Mouse (Mus musculus): ENCODE results near the gene B430306N03Rik. TPM values are rescaled to one million over a fixed set of nuclear protein-coding genes. Genes with fewer than 3 reads are reported as not detected.
A peak's percentile ranks its signal among the peaks of the same experiment; 100 is the strongest.

The B430306N03Rik gene
- polyA plus RNA-seq, 1 experiment from 2014 or later = 0.24 TPM

DNA sequence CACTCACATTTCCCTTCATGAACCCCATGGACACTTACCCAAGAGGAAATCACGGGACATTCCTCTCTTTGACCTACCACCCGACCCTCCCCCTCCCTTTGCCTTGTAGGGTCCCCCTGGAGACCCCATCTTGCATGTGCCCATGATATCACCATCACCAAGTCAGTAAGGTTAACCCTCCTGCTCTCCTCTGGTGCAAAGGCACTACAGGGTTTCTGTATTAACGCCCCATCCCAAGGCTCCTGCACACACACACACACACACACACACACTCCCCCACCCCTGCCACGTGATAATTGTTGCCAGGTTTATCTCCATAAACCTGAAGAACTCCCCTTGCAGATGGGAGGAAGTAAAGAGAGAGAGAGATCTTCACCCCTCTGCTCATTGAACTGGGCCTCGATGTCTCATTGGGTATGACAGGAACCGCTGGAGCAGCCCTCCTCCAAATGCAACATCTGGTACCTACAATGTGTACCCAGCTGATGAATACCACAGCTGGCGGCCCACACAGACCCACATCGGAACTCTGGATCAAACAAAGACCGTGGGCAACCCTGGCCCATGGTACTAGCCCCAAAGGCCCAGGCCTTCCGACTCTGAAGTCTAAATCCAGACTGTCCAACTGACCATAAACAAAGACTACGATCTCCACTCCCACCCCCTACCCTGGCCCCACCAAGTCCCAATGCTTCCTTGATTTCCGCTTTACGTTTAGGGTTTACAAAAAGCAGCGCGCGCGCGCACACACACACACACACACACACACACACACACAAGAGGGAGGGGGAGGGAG is 34.8 kb upstream of the B430306N03Rik start:
- H3K4me3 ChIP-seq = peak overlapping the region; percentile 26
- no peaks in the 10 kb centered on the region for H3K36me3 ChIP-seq
- H3K27ac ChIP-seq (replicated peaks) = no peak overlapping the region
- peak overlapping the region; percentile 45; the same call in 1 of the 2 replicates for H3K9ac ChIP-seq
- no peaks in the 10 kb centered on the region for H3K27me3 ChIP-seq
- WGBS = 34% methylated on average over 18 of the region's 18 CpGs
- no peaks in the 10 kb centered on the region for H3K9me3 ChIP-seq
- peak overlapping the region; percentile 48 for H3K4me2 ChIP-seq
- peaks cover 8% of the 10 kb centered on the region for H3K4me1 ChIP-seq (replicated peaks)
- ATAC-seq (ENCODE audit: low read depth) = peak; percentile 47; the same call in 1 of the 2 replicates

DNA sequence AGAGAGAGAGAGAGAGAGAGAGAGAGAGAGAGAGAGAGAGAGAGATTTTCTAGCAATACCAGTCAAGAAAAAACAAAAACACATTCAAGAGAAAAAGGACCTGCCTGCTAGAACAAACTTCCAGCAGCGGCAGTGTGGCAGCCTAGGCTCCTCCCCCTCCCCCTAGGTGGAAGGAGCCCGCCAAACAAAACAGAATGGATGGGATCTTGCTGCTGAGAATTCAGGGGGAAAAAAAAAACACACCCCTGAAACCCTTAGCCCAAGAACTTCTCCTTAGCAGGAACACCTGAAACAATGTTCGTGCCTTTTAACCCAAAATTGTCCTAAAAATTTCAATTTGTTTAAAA is 34.2 kb upstream of the B430306N03Rik start:
- Histone ChIP-seq H3K4me2 (peak overlapping the region; percentile 48), H3K4me3 (peak overlapping the region; percentile 26), H3K9me3 (no peaks in the 10 kb centered on the region), H3K4me1 (replicated peaks) (peaks cover 8% of the 10 kb centered on the region), H3K27me3 (no peaks in the 10 kb centered on the region), H3K27ac (replicated peaks) (no peak overlapping the region), H3K36me3 (no peaks in the 10 kb centered on the region), H3K9ac (peak overlapping the region; percentile 45; the same call in 1 of the 2 replicates)
- ATAC-seq (ENCODE audit: low read depth) = no peak
- 4% methylated on average over 3 of the region's 3 CpGs for WGBS

DNA sequence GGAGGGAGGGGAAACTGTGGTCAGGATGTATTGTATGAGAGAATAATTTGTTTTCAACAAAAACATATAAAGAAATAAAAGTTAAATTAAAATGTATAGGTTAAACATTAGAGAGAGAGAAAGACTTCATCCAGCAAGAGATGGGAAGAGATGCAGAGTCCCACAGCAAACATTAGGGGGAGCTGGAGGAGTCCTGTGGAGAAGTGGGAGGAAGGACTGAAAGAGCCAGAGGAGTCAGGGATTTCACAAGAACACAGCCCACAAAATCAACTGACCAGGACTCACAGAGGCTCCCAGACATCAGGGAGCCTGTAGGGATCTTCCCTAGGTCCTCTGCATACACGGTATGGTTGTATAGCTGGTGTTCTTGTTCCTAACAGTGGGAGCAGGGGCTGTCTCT is 29.2 kb upstream of the B430306N03Rik start:
- WGBS = 71% methylated on average over 1 of the region's 1 CpGs
- no peak for ATAC-seq (ENCODE audit: low read depth)
- peaks cover 4% of the 10 kb centered on the region; the same call in 1 of the 2 replicates for H3K9me3 ChIP-seq
- H3K4me2 ChIP-seq = no peak overlapping the region
- no peak overlapping the region for H3K9ac ChIP-seq
- H3K27me3 ChIP-seq = no peaks in the 10 kb centered on the region
- H3K4me3 ChIP-seq = no peak overlapping the region
- H3K27ac ChIP-seq (replicated peaks) = no peak overlapping the region
- no peaks in the 10 kb centered on the region for H3K36me3 ChIP-seq
- no peaks in the 10 kb centered on the region for H3K4me1 ChIP-seq (replicated peaks)

DNA sequence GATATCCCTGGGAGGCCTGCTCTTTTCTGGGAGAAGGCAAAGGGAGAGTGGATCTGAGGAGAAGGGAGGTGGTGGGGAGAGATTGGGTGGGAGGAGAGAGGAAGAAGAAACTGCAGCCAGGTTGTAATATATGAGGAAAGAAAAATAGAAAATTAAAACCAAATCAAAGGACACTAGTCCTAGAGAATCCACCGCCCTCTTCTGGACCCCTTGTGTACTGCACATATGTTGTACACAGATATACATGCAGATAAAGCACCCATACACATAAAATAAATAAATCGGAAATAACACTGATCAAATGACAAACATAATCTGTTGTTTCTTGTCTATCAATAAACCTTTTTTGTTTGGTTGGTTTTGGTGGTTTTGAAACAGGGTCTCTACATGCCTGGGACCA is 28.7 kb upstream of the B430306N03Rik start:
- Histone ChIP-seq H3K9me3 (peaks cover 4% of the 10 kb centered on the region; the same call in 1 of the 2 replicates), H3K9ac (no peak overlapping the region), H3K4me1 (replicated peaks) (no peaks in the 10 kb centered on the region), H3K36me3 (no peaks in the 10 kb centered on the region), H3K4me2 (no peak overlapping the region), H3K27ac (replicated peaks) (no peak overlapping the region), H3K27me3 (no peaks in the 10 kb centered on the region), H3K4me3 (no peak overlapping the region)
- 60% methylated on average over 2 of the region's 2 CpGs for WGBS
- ATAC-seq (ENCODE audit: low read depth) = no peak

DNA sequence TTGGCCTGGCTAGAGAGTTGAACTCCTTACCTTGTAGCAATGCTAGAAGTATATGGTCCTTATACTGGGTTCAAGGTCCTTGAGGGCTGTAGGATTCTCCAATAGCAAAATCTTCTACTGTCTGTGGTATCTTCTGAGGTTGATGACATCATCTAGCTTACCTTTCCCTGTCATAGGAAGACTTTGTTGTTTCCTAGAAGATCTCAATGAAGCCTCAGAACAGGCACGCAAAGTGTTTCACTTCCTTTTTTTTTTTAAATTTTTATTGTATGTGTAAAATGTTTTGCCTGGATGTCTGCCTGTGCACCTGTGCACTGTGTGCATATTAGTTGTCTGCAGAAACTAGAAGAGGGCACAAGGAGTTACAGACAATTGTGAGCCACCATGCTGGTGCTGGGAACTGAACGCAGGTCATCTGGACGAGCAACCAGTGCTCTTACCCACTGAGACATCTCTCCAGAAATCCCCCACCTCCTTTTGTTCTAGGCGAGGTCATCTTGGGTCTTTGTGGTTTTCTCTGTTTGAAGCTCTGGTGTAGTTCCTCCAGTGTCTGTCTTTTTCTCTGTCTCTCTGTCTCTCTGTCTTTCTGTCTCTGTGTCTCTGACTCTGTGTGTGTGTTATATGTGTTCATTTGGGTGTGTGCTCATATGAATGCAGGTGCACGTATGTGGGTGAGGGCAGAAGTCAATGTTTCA is 22.3 kb upstream of the B430306N03Rik start:
- no peak for ATAC-seq (ENCODE audit: low read depth)
- H3K27me3 ChIP-seq = no peaks in the 10 kb centered on the region
- H3K9me3 ChIP-seq = peaks cover 4% of the 10 kb centered on the region; the same call in 1 of the 2 replicates
- no peak overlapping the region for H3K4me3 ChIP-seq
- 82% methylated on average over 5 of the region's 5 CpGs for WGBS
- no peak overlapping the region for H3K27ac ChIP-seq (replicated peaks)
- H3K36me3 ChIP-seq = no peaks in the 10 kb centered on the region
- H3K4me1 ChIP-seq (replicated peaks) = no peaks in the 10 kb centered on the region
- no peak overlapping the region for H3K4me2 ChIP-seq
- H3K9ac ChIP-seq = no peak overlapping the region

DNA sequence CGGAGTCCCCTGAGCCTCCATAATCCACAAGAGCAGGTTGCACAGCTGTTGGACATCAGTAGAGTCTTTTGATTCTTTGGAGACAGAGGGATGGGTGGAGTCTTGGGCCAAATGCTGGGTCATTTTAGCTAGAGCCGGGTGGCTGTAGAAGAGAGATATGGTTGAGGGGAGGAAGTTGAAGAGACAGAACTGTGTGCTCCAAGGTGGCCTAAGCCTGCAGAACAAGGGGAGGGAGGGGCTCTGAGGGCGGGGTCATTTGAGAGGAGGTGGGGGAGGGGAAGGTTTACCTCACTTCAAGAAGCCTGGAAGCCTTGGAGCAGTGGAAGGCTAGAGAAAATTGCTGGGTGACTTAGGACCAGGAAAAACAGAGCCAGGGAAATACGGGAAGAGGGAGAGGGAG is 16.7 kb upstream of the B430306N03Rik start, which contains the start of gene Treml2:
Gene Treml2, plus strand, starts transcription at position 296 of the 400 bp plus-strand sequence.
- Histone ChIP-seq H3K4me2 (no peak within 1 kb of the TSS), H3K9me3 (no peaks in the 10 kb centered on the region), H3K4me3 (no peak within 1 kb of the TSS), H3K27me3 (no peaks in the 10 kb centered on the region), H3K9ac (no peak within 1 kb of the TSS), H3K4me1 (replicated peaks) (no peaks in the 10 kb centered on the region), H3K27ac (replicated peaks) (no peak within 1 kb of the TSS), H3K36me3 (no peaks in the 10 kb centered on the region)
- WGBS = 39% methylated on average over 3 of the region's 4 CpGs
- no peak for ATAC-seq (ENCODE audit: low read depth)

DNA sequence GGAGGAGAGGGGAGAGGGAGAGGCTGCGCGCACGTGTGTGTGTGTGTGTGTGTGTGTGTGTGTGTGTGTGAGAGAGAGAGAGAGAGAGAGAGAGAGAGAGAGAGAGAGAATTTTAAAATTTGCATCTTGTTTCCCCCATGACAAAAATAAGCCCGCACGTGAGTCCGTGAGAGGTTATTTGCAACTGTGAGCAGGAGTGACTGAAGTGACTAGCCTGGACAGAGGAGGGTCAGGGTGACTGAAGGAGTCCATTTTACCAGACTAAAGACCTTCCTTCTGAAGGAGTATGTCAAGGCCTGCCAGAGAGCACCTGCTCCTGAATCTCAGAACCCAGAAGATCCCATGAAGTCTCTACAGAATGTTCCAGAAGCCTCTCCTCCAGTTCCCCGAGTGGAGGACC is 16.2 kb upstream of the B430306N03Rik start:
- no peak for ATAC-seq (ENCODE audit: low read depth)
- Histone ChIP-seq H3K4me2 (no peak overlapping the region), H3K27ac (replicated peaks) (no peak overlapping the region), H3K27me3 (no peaks in the 10 kb centered on the region), H3K4me1 (replicated peaks) (no peaks in the 10 kb centered on the region), H3K4me3 (no peak overlapping the region), H3K36me3 (no peaks in the 10 kb centered on the region), H3K9me3 (no peaks in the 10 kb centered on the region), H3K9ac (no peak overlapping the region)
- WGBS = 63% methylated on average over 7 of the region's 7 CpGs

DNA sequence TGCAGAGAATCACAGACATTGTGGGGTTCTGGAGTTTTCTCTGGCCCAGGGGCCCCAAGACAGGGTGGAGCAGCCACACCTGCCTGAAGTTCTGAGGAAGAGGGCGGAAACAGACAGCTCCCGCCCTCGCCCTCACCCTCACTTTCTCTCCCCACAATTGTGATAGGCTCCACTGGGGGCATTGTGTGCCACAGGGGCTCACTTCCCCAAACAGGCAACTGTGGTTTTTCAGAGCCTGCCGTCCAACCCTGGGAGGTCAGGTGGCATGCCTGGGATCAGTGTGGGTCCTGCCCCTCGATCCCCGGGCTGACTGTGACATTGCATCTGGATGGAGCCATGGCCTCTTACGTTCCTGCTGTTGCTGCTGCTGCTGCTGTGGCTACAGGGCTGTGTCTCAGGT is 15.7 kb upstream of the B430306N03Rik start:
- Histone ChIP-seq H3K27me3 (no peaks in the 10 kb centered on the region), H3K4me2 (no peak overlapping the region), H3K9ac (no peak overlapping the region), H3K36me3 (no peaks in the 10 kb centered on the region), H3K9me3 (no peaks in the 10 kb centered on the region), H3K27ac (replicated peaks) (no peak overlapping the region), H3K4me3 (no peak overlapping the region), H3K4me1 (replicated peaks) (no peaks in the 10 kb centered on the region)
- ATAC-seq (ENCODE audit: low read depth) = no peak
- 69% methylated on average over 7 of the region's 7 CpGs for WGBS

DNA sequence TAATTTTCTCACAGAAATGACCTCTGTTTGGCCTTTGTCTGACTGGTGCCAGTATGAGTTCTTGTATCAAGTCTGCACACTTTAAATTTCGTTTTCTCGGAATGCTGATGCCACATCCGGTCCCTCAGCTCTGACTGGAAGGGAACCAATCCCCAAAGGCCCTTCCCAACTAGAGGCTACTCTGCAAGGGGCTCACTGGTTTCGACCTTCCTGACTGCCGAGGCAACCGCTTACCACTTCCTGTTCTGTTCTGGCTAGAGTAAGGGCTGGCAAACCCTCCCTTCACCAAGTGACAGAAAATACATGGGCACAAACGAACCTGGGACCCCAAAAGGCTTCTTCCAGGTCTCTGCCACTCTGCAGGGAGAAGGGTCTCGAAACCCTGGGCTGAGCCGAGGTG is 15.1 kb upstream of the B430306N03Rik start:
- no peak overlapping the region for H3K9ac ChIP-seq
- H3K4me2 ChIP-seq = no peak overlapping the region
- H3K27me3 ChIP-seq = no peaks in the 10 kb centered on the region
- no peak for ATAC-seq (ENCODE audit: low read depth)
- 82% methylated on average over 9 of the region's 9 CpGs for WGBS
- H3K27ac ChIP-seq (replicated peaks) = no peak overlapping the region
- no peaks in the 10 kb centered on the region for H3K9me3 ChIP-seq
- no peaks in the 10 kb centered on the region for H3K36me3 ChIP-seq
- no peak overlapping the region for H3K4me3 ChIP-seq
- H3K4me1 ChIP-seq (replicated peaks) = no peaks in the 10 kb centered on the region

DNA sequence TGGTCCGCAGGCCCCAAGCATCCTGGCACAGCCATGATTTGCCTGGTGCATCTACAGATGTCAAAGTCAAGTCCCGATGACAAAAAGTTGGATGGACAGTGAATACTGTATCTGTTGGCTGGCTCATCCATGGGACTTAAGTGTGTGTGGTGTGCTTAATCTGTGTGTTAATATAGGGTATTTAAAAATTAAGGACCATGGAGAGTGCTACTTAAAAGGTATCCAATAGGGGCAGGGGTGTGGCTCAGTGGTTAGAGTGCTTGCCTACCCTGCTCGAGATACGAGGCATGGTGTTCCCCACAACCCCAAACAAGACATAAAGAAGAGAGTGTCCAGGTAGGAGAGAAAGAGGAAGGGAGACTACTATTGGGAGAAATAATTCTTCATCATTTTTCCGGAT is 14.1 kb upstream of the B430306N03Rik start:
- 94% methylated on average over 5 of the region's 5 CpGs for WGBS
- Histone ChIP-seq H3K4me2 (no peak overlapping the region), H3K4me1 (replicated peaks) (no peaks in the 10 kb centered on the region)

DNA sequence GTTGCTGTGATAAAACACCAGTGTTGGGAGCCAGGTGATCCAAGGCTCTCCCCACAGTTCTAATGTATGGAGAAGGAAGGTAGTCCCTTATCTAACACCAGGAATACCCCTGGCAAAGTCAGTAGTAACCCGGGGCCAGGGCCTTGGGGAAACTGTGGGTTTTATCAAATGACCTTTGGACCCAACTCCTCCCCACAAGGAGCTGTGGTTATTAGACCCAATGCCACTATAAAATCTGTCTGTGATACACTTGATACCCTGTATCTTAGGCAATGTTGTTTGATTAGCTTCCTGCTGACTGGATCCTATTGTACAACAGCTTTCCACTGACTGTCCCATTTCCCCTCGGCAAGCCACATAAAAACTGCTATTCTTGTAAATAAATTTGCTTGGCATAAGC is 3.8 kb upstream of the B430306N03Rik start:
- no peaks in the 10 kb centered on the region for H3K27me3 ChIP-seq
- 73% methylated on average over 2 of the region's 2 CpGs for WGBS
- ATAC-seq (ENCODE audit: low read depth) = no peak

More for the DNA sequence above, 14.1 kb upstream of the B430306N03Rik start:
- Histone ChIP-seq H3K9me3 (no peaks in the 10 kb centered on the region), H3K27ac (replicated peaks) (no peak overlapping the region), H3K27me3 (no peaks in the 10 kb centered on the region), H3K9ac (no peak overlapping the region), H3K4me3 (no peak overlapping the region), H3K36me3 (no peaks in the 10 kb centered on the region)
- ATAC-seq (ENCODE audit: low read depth) = no peak

DNA sequence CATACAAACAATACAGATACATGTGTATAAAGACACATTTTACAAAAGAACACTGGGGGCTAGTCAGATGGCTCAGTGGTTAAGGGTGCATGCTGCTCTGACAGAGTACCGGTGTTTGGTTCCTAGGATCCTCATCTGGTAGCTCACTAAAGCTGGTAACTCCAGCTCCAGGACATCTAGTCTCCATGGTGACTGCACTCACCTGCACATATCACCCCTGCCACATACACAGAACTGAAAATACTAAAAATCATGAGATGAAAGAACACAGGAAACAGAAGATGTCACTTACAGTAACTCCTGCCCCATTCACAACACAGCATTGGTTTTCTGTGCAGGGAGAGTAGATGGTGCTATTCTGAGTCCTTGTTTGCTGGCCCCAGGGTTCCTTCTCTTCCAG is 2.7 kb downstream of the B430306N03Rik start:
- ATAC-seq (ENCODE audit: low read depth) = no peak
- H3K4me2 ChIP-seq = no peak overlapping the region

More for the DNA sequence above, 3.8 kb upstream of the B430306N03Rik start:
- Histone ChIP-seq H3K9ac (no peak overlapping the region), H3K27ac (replicated peaks) (no peak overlapping the region), H3K4me2 (no peak overlapping the region), H3K4me3 (no peak overlapping the region), H3K9me3 (no peaks in the 10 kb centered on the region), H3K4me1 (replicated peaks) (no peaks in the 10 kb centered on the region), H3K36me3 (no peaks in the 10 kb centered on the region)

More for the DNA sequence above, 2.7 kb downstream of the B430306N03Rik start:
- H3K4me1 ChIP-seq (replicated peaks) = no peaks in the 10 kb centered on the region
- H3K4me3 ChIP-seq = no peak overlapping the region
- no peaks in the 10 kb centered on the region for H3K27me3 ChIP-seq
- no peak overlapping the region for H3K27ac ChIP-seq (replicated peaks)
- no peaks in the 10 kb centered on the region for H3K9me3 ChIP-seq
- no peaks in the 10 kb centered on the region for H3K36me3 ChIP-seq
- H3K9ac ChIP-seq = no peak overlapping the region
- WGBS = 96% methylated on average over 1 of the region's 1 CpGs
